Mouse (Mus musculus): Measurements from ENCODE around the gene Fbxw10. TPM values are rescaled to one million over a fixed set of nuclear protein-coding genes. Genes with fewer than 3 reads are reported as not detected.

Fbxw10 gene
- under 1 TPM; 0.15 to 0.25 TPM for total RNA-seq (2021)
- long read RNA-seq, experiment 1: 0 reads
- long read RNA-seq, experiment 2: 0 reads

DNA sequence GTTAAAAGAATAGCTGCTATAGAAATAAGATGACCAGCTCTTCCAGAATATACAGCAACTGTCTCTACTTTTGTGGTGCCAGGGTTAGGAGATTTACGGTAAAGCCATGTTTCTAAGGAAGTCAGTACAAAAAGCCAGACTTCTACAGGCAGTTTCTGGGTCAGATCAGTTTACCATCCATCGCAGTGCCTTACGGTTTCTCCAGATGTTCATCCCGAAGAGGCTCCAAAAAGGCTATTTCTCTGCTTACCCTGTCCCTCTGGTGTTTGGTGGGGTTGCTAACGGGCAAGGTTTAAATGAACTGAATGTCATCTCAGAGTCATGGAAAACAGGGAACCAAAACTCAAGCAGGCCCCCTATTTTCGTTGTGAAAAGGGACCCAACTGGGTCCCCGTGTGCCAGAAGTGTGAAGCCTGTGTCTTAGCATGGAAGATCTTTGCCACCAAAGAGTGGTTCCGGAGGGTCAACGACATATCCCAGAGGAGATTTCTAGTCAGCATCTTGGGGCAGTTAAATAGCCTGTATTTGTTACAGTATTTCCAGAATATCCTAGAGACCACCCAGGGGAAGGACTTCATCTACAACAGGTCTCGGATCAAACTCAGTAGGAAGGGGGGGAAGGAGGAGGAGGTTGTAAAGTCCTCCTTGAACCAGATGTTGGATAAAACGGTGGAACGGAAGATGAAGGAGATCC lies at the start of gene Fbxw10:
TSS of gene Fbxw10 (plus strand) at position 109 of the 694 bp plus-strand sequence.
- intact Hi-C loops (cut with DNase I): no loop called here
- DNase-seq: no peak

DNA sequence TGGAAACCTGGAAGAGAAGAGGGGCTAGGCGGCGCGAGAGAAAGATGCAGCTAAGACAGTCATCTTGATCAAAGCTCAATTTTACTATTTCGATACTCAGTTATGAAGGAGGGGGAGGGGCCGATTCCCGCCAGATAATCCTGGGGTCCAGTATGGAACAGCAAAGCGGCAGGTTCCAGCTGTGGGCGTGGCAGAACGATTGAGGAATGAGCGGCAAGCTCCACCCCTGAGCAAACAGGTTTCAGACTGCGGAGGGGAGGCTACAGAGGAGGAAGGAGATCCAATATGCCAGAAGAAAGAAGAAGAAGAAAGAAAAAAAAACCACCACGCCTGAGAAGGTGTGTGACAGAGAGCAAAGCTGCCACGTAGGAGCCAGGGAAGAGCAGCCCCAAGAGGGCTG lies 42.8 kb upstream of the Fbxw10 start:
- DNase-seq: no peak
- intact Hi-C loops (cut with DNase I): no loop called here

DNA sequence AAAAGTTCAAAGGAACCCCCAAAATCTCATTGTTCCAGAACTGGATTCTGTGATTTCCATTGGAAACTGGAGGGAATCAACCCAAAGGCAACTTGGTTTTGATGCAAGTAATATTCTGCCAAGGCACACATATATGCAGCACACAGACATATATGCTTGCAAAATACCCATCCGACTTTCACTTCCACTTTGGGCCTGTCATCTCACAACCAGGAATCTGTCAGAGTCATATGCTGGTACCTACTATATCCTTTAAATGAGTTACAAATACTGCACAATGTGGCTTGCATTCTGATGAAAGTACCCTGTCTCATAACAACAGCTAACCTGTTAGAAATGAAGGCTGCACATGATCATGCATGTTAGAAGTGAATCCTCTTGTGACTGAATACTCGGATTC lies 38.9 kb upstream of the Fbxw10 start:
- intact Hi-C loops (cut with DNase I): loop anchor here (5.0 kb wide), 1 partner anchor 51 kb away; no protein-coding TSS in a partner anchor
- no peak for DNase-seq

GRCm38 (mm10) chr11:62809201-62809600 lies 37.7 kb upstream of the Fbxw10 start:
- intact Hi-C loops (cut with DNase I): loop anchor here (5.0 kb wide), 1 partner anchor 52 kb away; no protein-coding TSS in a partner anchor
- no peak for DNase-seq

DNA sequence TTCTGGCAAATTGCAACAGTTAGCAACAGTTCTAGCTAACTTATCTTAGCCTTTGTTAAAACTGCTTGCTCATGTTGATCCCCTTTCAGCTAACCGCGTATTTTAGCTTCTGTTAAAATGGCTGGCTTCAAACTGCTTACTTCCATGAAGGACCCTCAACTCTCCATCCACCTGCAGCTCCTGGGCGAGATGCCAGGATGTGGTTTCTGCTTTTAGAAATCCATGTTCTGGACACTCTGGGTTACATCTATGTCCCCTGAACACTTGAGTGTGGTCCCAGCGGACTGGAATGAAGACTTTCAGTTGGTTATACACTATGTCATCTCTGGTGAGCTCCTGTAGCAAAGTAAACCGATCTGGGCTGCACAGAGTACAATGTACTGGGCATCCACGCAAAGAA lies 34.6 kb upstream of the Fbxw10 start:
- intact Hi-C loops (cut with DNase I): no loop called here

DNA sequence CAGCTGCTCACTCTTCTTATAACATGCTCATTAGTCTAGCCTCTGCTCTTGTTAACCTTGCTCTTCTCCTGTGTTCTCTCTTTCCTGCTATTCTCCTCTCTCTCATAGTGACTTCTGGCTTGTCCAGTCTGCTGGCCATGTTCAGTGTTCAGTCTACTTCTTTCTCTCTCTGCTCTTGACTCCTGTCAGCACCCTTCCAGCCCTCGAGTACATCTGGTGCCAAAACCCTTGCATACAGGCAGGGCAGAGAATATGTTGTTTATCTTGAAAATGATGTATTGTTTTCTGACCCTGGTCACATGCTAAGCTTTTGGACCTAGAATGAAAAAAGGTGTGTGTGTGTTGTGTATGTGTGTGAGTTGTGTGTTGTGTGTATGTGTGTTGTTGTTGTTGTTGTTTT lies 33.4 kb upstream of the Fbxw10 start:
- intact Hi-C loops (cut with DNase I): no loop called here

More for the DNA sequence above, 34.6 kb upstream of the Fbxw10 start:
- no peak for DNase-seq

GRCm38 (mm10) chr11:62813970-62814624 lies 32.8 kb upstream of the Fbxw10 start:
- intact Hi-C loops (cut with DNase I): no loop called here
- no peak for DNase-seq

More for the DNA sequence above, 33.4 kb upstream of the Fbxw10 start:
- no peak for DNase-seq

DNA sequence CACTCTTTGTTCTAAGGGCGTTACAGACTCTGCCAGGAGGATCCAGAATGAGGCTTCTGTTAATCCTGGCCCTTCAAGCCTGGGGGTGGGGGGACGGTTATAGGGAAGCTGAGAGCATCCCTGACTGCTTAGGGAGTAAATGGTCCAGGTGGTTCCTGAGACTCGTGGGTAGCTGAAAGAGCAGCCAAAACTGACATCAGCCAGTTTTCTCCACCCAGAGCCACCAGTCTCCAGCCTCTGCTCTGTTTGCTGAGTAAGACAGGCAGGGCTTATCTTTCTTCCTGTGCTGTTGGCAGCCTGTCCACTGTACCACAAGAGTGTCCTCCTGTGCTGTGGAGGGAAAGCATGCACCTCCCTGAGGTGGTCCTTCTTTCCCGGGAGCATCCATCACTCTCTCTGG lies 32.2 kb upstream of the Fbxw10 start:
- no peak for DNase-seq
- intact Hi-C loops (cut with DNase I): no loop called here

DNA sequence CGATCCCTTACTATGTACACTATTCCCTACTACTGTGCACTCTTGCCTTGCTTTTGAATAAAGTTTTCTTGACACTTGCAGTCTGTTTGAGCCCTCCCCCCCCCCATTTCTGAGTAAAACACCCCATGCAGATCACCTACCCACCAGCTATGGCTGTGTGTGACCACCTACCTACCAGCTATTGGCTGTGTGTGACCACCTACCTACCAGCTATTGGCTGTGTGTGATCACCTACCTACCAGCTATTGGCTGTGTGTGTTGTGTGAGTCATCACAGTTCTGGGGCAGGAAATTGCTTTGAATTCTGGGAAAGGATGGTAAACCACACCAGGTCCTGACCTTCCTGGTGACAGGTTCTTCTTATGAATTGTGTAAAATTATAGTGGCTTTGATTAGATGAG lies 31.4 kb upstream of the Fbxw10 start:
- no peak for DNase-seq
- intact Hi-C loops (cut with DNase I): no loop called here

GRCm38 (mm10) chr11:62816591-62816990 lies 30.3 kb upstream of the Fbxw10 start:
- intact Hi-C loops (cut with DNase I): no loop called here
- DNase-seq: no peak

GRCm38 (mm10) chr11:62819059-62819686 lies 27.7 kb upstream of the Fbxw10 start:
- DNase-seq: no peak
- intact Hi-C loops (cut with DNase I): no loop called here

GRCm38 (mm10) chr11:62820059-62820541 lies 26.8 kb upstream of the Fbxw10 start, which contains the start of gene Trim16:
Gene Trim16 (plus strand): TSS chr11:62820231.
- DNase-seq: peak; percentile 71 to 84
- intact Hi-C loops (cut with DNase I): no loop called here

- intact Hi-C loops (cut with DNase I): no loop called here
- DNase-seq: no peak
These were observed 26.0 kb upstream of the Fbxw10 start for GRCm38 (mm10) chr11:62820661-62821437.

- no peak for DNase-seq
- intact Hi-C loops (cut with DNase I): no loop called here
These were observed 25.0 kb upstream of the Fbxw10 start for GRCm38 (mm10) chr11:62821893-62822292.

DNA sequence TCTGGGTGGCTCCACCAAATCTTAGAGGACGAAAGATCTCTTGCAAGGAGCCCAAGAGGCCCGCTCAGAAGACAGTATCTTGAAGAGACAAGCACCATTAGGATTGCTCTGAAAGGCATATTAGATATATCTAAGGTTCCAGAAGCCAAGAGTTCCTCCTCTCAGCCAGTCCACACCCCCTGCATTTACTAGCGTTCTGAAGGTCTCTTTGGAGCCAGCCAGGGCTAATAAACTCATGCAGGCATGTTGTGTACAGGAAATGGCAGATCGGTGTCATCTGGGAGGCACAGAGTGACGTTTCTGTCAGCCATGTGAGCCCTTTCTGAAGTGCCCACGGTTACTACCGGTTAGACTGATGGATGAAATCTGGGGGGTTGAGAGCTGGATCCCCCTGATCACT lies 22.7 kb upstream of the Fbxw10 start:
- DNase-seq: no peak
- intact Hi-C loops (cut with DNase I): no loop called here

DNA sequence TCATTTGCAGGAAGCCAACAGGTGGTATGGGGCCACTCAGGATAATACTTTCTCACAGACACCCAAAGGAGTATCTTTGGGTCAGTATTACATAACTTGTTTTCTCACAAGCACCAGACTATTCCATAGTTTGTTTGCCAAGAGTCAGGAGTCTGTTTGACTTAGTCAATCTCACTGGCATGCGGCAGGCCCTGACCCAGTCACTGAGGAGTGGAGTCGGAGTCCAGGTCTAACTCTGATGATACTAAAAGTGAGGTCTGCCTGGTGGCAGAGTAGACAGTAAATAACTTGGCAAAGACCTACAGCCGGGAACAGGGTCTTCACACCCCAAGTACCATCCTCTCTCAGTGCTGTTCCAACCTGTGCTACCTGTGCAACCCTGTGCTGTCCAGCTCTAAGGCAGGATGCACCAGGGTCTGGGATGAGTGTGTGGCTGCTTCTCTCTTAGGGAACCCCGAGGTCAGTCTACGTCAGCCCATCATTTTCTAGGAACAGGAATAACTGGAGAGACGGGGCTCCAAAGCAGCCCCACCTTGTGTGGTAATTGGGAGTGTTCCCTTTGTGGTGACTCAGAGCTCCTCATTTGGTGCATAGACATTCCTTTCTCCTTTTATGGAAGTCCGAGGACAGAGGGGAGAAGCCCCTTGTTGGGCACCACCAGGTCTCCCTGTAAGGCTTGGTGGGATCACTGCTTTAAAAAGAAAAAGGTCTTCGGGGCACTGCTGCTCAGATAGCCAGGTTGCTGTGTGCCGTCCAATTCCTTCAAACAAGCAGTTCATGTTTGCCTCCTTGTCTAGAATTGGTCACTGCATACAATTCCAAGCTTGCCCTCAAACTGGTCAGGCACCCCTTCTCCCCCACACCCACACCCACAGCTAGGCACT lies 21.4 kb upstream of the Fbxw10 start:
- intact Hi-C loops (cut with DNase I): no loop called here
- no peak for DNase-seq

DNA sequence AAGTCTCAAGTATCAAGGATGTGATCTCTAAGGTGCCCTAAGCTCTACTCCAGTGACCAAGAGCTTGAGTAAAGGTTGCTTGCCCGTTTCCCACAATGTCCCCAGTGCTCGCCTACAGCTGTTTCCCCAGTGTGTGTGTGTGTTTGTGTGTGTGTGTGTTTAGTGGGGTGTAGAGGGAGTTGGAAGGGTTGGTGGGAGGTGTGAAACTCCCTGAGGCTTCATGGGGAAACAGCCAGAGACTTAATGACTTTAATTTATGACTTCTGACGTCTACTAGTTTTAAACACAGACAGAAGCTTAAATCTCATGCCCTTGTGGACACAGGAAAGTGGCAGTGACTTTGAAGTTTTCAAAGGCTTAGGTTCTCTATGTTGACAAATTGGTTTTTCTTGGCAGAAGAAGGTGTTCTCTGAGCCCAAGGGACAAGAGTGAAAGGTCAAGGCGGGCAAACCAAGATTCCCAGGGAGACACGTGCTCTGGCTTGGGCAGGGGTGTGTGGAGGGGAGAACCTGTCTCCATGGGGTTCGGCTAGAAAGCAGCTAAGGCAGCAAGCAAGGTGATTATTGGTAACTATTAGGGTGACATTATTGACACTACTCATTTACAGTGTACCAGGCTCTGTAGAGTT lies 20.6 kb upstream of the Fbxw10 start:
- intact Hi-C loops (cut with DNase I): no loop called here
- no peak for DNase-seq

- intact Hi-C loops (cut with DNase I): no loop called here
These were observed 19.7 kb upstream of the Fbxw10 start for GRCm38 (mm10) chr11:62827135-62827534.

GRCm38 (mm10) chr11:62827911-62828310 lies 19.0 kb upstream of the Fbxw10 start:
- DNase-seq: no peak
- intact Hi-C loops (cut with DNase I): no loop called here

More at GRCm38 (mm10) chr11:62827135-62827534, 19.7 kb upstream of the Fbxw10 start:
- no peak for DNase-seq

Measured in gastrocnemius, postnatal 36 days (tissue).